Mouse (Mus musculus): ENCODE data around the gene Eva1c. TPM values are rescaled to one million over a fixed set of nuclear protein-coding genes. Genes with fewer than 3 reads are reported as not detected.
"Not testable (repeated sequence)": the region's sequence is repeated elsewhere in the genome, so short reads cannot be mapped to it uniquely, and the experiment has no call there.

Eva1c gene
- polyA plus RNA-seq, 1 experiment from 2014 or later: 3.3 TPM

DNA sequence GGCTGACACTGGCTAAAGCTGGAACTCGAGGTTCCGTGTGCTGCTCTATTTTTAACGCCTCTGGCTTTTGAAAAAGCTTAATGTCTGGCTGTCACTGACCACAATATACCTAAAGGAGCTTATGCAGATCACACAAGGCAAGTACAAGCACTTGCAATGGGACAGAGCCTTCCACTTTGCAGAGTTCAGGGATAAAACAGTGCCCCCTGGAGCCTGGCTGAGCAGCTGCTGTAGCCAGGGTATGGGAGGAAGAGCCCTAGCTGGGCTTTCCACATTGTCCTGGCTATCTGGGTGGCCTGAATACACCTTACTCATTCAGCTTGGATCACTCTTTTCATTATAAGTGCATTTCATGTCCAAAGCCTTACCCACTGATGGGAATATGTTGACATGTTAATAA is 24.6 kb upstream of the Eva1c start:
- Histone ChIP-seq H3K27me3 (no peaks in the 10 kb centered on the region), H3K4me3 (no peak overlapping the region), H3K36me3 (peaks cover 52% of the 10 kb centered on the region), H3K4me1 (no peaks in the 10 kb centered on the region), H3K9me3 (no peaks in the 10 kb centered on the region), H3K9ac (replicated peaks) (no peak overlapping the region), H3K27ac (replicated peaks) (no peak overlapping the region), H3K4me2 (replicated peaks) (no peak overlapping the region)
- ATAC-seq (ENCODE audit: low FRiP score, low read depth): no peak
- 66% methylated on average over 3 of the region's 3 CpGs for WGBS

DNA sequence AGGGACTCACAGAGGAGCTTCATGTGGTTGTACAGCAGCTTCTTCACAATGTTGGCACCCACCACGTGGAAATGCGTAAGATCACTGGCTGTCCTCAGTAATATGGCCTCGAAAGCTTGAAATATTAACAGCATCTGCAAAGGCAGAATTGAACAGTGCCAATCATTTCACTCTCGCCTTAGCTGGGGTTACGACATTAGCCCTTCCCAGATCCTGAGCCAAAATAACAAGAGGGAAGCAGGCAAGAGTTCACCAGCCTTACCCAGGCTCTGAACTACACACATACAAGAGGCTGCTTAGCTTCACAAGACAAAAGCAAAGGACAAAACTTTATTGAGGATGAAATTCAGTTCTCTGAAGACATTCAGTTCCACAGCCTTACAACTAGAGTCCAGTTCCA is 22.1 kb upstream of the Eva1c start:
- Histone ChIP-seq H3K27ac (replicated peaks) (no peak overlapping the region), H3K9me3 (no peaks in the 10 kb centered on the region), H3K27me3 (no peaks in the 10 kb centered on the region), H3K36me3 (peaks cover 32% of the 10 kb centered on the region), H3K4me1 (peaks cover 6% of the 10 kb centered on the region), H3K9ac (replicated peaks) (no peak overlapping the region), H3K4me2 (replicated peaks) (no peak overlapping the region), H3K4me3 (no peak overlapping the region)
- 95% methylated on average over 5 of the region's 5 CpGs for WGBS
- ATAC-seq (ENCODE audit: low FRiP score, low read depth): no peak

DNA sequence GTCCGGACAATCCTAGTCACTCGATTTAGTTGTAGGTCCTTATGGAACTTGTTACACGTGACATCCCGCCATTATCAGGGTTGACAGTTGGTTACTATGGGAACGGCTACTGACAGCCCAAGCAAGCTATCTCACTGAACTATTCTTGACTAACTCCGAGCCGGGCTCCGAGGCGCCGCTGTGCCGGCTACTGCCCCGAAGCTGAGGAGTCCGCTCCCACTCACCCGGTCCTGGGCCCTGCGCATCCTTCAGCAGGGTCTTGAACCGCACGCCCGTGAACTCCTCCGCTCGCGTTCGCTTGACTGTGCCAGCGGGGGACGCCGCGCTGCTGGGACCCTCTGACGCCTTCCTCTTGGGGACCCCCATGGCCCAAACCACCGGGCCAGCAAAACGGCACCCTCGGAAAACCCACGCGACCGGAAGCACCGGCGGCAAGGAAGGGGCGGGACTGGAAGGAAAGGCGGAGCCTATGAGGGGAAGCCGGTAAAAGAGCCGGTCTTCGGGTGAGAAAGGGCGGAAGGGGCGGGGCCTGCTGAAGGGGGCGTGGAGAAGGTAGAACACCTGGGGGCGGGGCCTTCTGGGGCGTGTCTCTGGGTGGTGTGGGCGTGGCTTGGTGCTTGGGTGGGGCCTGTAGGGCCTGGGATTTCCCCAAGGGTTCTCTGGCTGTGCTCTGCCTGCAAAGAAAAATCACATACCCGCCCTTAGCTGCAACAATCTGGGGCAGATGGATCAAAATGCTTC is 16.4 kb upstream of the Eva1c start, which contains the start of gene Urb1:
Gene Urb1 (minus strand): TSS at position 439 of the 741 bp plus-strand sequence.
- Histone ChIP-seq H3K4me2 (replicated peaks) (peak within 1 kb of the TSS; percentile 70), H3K9ac (replicated peaks) (peak within 1 kb of the TSS; percentile 62), H3K4me3 (peak within 1 kb of the TSS; percentile 81), H3K9me3 (no peaks in the 10 kb centered on the region), H3K27ac (replicated peaks) (peak within 1 kb of the TSS; percentile 52), H3K4me1 (peaks cover 14% of the 10 kb centered on the region), H3K36me3 (0 out of 2 replicates have a peak, but pooled peaks cover 3% of the 10 kb centered on the region), H3K27me3 (no peaks in the 10 kb centered on the region)
- under 1% methylated on average over 47 of the region's 47 CpGs for WGBS
- peak; percentile 92 for ATAC-seq (ENCODE audit: low FRiP score, low read depth)

DNA sequence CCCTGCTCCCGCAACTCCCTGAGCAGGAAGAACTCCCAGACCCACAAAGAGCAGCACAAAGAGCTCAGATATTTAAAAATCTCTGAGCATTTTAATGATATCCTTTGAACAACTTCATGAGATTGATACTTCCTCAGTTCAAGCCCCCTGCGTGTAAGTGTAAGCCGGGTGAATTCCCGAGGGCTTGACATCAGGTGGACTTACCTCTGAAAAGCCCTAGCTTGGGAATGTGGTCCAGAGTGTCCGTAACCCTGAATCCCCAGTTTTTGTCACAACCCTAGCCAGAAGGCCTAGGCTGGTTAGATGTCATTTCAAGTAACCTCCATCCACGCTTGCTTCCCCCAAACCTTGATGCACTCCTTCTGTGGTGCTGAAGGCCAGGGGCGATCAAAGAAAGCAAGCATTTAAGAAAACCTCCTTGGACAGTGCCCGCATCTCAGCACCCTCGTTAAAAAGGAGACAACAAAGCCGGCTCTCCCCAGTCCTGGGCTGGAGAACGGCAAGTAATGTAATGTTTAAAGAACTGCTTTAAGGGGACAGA is 15.7 kb upstream of the Eva1c start:
- H3K27ac ChIP-seq (replicated peaks): peak overlapping the region; percentile 52
- peak overlapping the region; percentile 70 for H3K4me2 ChIP-seq (replicated peaks)
- no peaks in the 10 kb centered on the region for H3K27me3 ChIP-seq
- H3K4me3 ChIP-seq: peak overlapping the region; percentile 81
- peak; percentile 57 for ATAC-seq (ENCODE audit: low FRiP score, low read depth)
- H3K9ac ChIP-seq (replicated peaks): peak overlapping the region; percentile 47
- H3K9me3 ChIP-seq: no peaks in the 10 kb centered on the region
- 51% methylated on average over 11 of the region's 11 CpGs for WGBS
- H3K36me3 ChIP-seq: no peaks in the 10 kb centered on the region
- H3K4me1 ChIP-seq: peaks cover 14% of the 10 kb centered on the region

DNA sequence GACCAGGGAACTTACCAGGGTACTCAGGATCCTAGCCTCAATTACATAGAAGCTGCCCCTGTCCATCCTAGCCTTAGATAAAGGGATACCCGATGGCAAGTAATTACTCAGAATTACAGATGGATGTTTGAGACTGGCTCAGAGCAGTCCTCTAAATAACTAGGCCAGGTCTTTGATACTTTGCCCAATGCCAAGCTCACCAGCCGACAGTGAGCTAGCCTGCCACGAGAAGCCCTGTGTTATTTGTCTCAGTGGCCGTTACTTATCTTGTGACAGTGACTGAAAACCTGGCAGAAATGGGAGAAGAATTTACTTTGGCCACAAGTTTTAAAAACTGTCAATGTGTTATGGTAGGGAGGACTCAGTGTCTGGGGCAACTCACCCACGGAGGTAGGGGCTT is 14.4 kb upstream of the Eva1c start:
- no peaks in the 10 kb centered on the region for H3K36me3 ChIP-seq
- no peak overlapping the region for H3K9ac ChIP-seq (replicated peaks)
- no peaks in the 10 kb centered on the region for H3K27me3 ChIP-seq
- H3K9me3 ChIP-seq: no peaks in the 10 kb centered on the region
- H3K27ac ChIP-seq (replicated peaks): no peak overlapping the region
- peaks cover 14% of the 10 kb centered on the region for H3K4me1 ChIP-seq
- 90% methylated on average over 5 of the region's 5 CpGs for WGBS
- H3K4me2 ChIP-seq (replicated peaks): no peak overlapping the region
- ATAC-seq (ENCODE audit: low FRiP score, low read depth): no peak
- H3K4me3 ChIP-seq: no peak overlapping the region

DNA sequence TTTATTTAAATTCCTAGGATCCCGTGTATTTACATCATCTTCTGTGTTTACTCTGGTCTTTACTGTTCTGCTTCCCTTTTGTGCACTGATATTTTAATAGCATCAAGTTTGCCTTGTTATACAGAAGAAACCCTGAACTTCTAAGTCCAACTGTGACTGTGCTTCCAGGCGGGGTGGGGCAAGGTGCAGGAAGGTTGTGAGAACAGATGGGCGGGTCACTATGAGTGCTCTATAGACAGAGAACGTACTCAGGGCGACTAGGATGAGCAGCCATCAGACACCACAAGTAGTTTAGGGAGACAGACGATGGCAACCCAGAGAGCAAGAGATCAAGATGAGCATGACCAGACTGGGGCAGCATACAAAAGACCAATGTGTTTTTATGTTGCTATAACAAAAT is 6.2 kb upstream of the Eva1c start:
- ATAC-seq (ENCODE audit: low FRiP score, low read depth): no peak
- H3K27me3 ChIP-seq: no peaks in the 10 kb centered on the region
- 82% methylated on average over 6 of the region's 6 CpGs for WGBS

DNA sequence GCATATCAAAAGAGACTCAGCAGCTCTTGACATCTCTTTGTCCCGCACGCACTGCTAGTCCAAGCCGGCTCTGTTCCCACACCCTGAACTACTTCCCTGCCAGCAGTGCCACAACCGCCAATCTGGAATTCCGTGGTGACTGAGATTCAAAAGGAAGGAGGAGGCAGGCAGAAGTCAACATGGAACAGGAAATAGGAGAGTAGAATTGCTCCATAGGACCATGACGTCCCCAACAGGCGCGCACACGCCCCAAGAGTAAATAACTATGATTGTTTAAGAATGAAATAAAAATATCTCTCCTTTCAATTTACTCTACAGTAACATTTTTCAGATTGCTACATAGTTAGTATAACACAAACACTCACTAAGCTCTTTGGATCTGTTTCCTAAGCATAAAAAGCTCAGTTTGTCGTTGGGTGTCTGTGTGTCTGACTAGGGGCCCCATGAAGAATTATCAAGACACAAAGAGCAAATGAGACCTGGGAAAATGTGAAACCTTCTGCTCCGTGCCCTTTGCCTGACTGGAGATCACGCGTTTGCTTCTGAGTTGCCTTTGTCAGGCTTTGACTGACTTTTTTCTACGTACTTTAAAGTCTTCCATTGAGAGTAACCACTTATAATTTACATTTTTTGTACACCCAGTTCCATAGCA is 5.3 kb upstream of the Eva1c start:
- no peaks in the 10 kb centered on the region for H3K9me3 ChIP-seq
- 85% methylated on average over 14 of the region's 14 CpGs for WGBS
- H3K4me2 ChIP-seq (replicated peaks): no peak overlapping the region
- H3K27me3 ChIP-seq: no peaks in the 10 kb centered on the region
- no peaks in the 10 kb centered on the region for H3K36me3 ChIP-seq
- no peaks in the 10 kb centered on the region for H3K4me1 ChIP-seq
- ATAC-seq (ENCODE audit: low FRiP score, low read depth): no peak
- H3K27ac ChIP-seq (replicated peaks): no peak overlapping the region
- no peak overlapping the region for H3K9ac ChIP-seq (replicated peaks)
- H3K4me3 ChIP-seq: no peak overlapping the region

More for the DNA sequence above, 6.2 kb upstream of the Eva1c start:
- no peaks in the 10 kb centered on the region for H3K4me1 ChIP-seq
- no peaks in the 10 kb centered on the region for H3K9me3 ChIP-seq
- H3K4me3 ChIP-seq: no peak overlapping the region
- H3K27ac ChIP-seq (replicated peaks): no peak overlapping the region
- H3K36me3 ChIP-seq: no peaks in the 10 kb centered on the region
- no peak overlapping the region for H3K4me2 ChIP-seq (replicated peaks)
- H3K9ac ChIP-seq (replicated peaks): no peak overlapping the region

DNA sequence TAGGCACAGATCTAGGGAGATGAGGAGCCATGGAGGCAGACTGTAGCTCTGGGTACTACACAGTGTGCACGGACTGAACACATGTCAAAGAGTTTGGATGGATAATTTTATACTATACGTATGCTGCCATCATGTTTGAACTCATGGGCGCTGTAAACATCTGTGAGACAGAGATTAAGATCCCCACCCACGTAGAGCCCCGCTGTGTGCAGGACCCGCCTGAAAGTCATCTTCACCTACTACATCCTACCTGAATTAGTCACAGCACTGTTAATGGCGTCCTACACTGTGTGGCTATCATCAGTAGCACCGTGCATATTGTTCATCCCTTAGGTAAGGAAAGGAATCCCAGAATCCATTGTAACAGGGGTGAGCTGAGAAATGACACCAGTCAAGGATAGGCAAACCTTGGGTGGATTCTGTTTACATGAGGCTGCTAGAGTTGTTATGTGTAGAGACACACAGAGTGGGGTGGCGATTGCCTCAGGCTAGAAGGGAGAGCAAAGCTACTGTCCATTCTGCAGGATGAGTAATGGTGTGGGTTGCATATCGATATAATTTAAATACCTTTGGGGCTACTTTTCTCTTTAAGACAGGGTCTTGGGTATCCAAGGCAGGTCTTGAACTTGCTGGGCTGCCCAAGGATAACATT is 4.1 kb upstream of the Eva1c start:
- H3K27ac ChIP-seq (replicated peaks): no peak overlapping the region
- H3K9me3 ChIP-seq: no peaks in the 10 kb centered on the region
- H3K4me1 ChIP-seq: no peaks in the 10 kb centered on the region
- H3K4me3 ChIP-seq: no peak overlapping the region
- no peak for ATAC-seq (ENCODE audit: low FRiP score, low read depth)
- 88% methylated on average over 10 of the region's 10 CpGs for WGBS
- H3K27me3 ChIP-seq: no peaks in the 10 kb centered on the region
- H3K4me2 ChIP-seq (replicated peaks): no peak overlapping the region
- no peaks in the 10 kb centered on the region for H3K36me3 ChIP-seq
- H3K9ac ChIP-seq (replicated peaks): no peak overlapping the region

DNA sequence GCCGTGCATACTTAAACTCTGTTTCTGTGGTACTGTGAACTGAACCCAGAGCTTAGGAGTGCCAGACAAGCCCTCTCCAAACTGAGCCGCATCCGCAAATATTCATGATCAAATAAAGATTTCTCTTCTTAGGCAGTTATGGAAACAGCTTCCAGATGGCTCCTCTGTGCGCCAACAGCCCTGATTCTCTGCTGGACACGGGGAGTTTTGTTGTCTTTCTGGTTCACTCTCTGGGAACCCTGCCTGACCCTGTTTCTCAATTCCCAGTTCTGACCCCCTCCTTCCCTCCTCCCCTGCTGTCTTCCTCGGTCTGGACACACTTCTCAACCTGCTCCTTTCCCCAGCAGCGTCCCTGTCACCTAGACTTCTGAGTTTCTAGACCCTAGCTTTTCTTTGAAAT is 3.5 kb upstream of the Eva1c start:
- H3K27ac ChIP-seq (replicated peaks): no peak overlapping the region
- no peak overlapping the region for H3K4me2 ChIP-seq (replicated peaks)
- no peaks in the 10 kb centered on the region for H3K4me1 ChIP-seq
- no peak for ATAC-seq (ENCODE audit: low FRiP score, low read depth)
- H3K9ac ChIP-seq (replicated peaks): no peak overlapping the region
- no peaks in the 10 kb centered on the region for H3K9me3 ChIP-seq
- H3K36me3 ChIP-seq: no peaks in the 10 kb centered on the region
- H3K27me3 ChIP-seq: peaks cover 4% of the 10 kb centered on the region
- H3K4me3 ChIP-seq: no peak overlapping the region
- 69% methylated on average over 7 of the region's 7 CpGs for WGBS

DNA sequence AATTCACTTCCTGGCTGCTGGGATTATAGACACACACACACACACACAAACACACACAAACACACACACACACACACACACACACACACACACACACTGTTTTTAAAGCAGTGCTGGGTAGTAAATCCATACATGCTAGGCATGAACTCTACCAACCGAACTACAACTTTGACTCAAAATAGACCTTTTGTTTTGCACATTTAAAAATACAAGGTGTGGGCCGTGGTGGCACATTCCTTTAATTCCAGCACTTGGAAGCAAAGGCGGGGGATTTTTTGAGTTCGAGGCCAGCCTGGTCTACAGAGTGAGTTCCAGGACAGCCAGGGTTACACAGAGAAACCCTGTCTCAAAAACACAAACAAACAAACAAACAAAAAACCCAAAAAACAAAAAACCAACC is 2.5 kb upstream of the Eva1c start:
- WGBS: 76% methylated on average over 4 of the region's 4 CpGs
- H3K36me3 ChIP-seq; H3K4me1 ChIP-seq; H3K9ac ChIP-seq (replicated peaks); H3K27ac ChIP-seq (replicated peaks); H3K4me2 ChIP-seq (replicated peaks); H3K9me3 ChIP-seq; ATAC-seq (ENCODE audit: low FRiP score, low read depth); H3K4me3 ChIP-seq: not testable (repeated sequence)
- peaks cover 14% of the 10 kb centered on the region for H3K27me3 ChIP-seq

DNA sequence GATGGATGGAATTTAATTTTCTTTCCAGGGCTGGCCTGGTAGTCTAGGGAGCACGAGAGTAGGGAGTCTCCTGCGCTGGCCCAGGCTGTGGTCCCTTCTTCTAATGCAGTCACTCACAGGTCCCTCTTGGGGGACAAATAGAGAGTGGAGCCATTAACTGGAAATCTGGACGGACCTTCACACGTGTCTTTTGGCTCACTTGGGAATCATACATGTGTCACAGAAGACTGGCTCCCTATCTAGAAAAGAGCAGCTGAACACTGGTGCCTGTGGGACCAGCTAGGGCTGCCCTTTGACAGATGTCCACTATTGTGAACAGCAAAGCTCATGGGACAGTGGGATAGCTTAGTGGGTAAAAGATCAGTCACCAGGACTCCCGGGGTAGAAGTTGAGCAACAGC is 478 bp upstream of the Eva1c start:
- no peak overlapping the region for H3K4me3 ChIP-seq
- peaks cover 34% of the 10 kb centered on the region for H3K27me3 ChIP-seq
- no peaks in the 10 kb centered on the region for H3K36me3 ChIP-seq
- H3K9ac ChIP-seq (replicated peaks): no peak overlapping the region
- 75% methylated on average over 5 of the region's 5 CpGs for WGBS
- no peak overlapping the region for H3K4me2 ChIP-seq (replicated peaks)
- no peak for ATAC-seq (ENCODE audit: low FRiP score, low read depth)
- H3K27ac ChIP-seq (replicated peaks): no peak overlapping the region
- H3K4me1 ChIP-seq: peaks cover 10% of the 10 kb centered on the region
- no peaks in the 10 kb centered on the region for H3K9me3 ChIP-seq

DNA sequence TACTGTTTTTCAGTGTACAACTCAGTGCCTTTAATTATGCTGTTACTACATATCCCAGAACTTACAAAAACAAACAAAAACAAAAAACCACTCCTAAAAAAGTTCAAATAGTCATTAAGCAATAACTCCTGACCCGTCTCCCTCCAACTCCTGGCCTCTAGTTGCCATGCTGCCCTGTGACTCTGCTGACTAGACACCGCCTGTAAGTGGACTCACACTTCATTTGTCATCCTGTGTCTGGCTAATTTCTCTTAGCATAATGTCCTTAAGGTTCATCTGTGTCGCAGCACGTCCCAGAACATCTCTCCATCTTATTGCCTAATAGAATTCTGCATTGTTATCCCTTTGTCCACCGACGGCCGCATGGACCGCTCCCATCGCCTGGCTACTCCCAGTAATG is 979 bp downstream of the Eva1c start:
- 85% methylated on average over 9 of the region's 9 CpGs for WGBS
- H3K27ac ChIP-seq (replicated peaks): no peak overlapping the region
- no peak overlapping the region for H3K4me3 ChIP-seq
- no peaks in the 10 kb centered on the region for H3K9me3 ChIP-seq
- no peaks in the 10 kb centered on the region for H3K36me3 ChIP-seq
- no peak overlapping the region for H3K4me2 ChIP-seq (replicated peaks)
- peaks cover 49% of the 10 kb centered on the region for H3K27me3 ChIP-seq
- ATAC-seq (ENCODE audit: low FRiP score, low read depth): no peak
- H3K4me1 ChIP-seq: peaks cover 23% of the 10 kb centered on the region
- no peak overlapping the region for H3K9ac ChIP-seq (replicated peaks)

Measured in midbrain, embryonic 12.5 days (tissue).